Mouse (Mus musculus) liver, adult 2 months (tissue): Measurements from ENCODE around the gene Pdgfb.

ENCODE experiments used
- CTCF ChIP-seq: fragments of 200-500 bp; IDR thresholded peaks from 2 replicates; pipeline ENCODE4 v1.5.1; 2011; ENCODE audit warnings: low read depth, low read length, control low read depth
- POLR2A ChIP-seq: fragments of 200-500 bp; IDR thresholded peaks from 2 replicates; pipeline ENCODE4 v1.6.1; 2011; ENCODE audit warnings: low read length, control low read depth; ENCODE audit not compliant: insufficient read depth; ENCODE audit errors: extremely low read depth

GRCm38 (mm10) chr15:79951226-79951625, 63.6 kb downstream of the Pdgfb start:
- TF ChIP-seq POLR2A (no peak), CTCF (no peak)
